Mouse (Mus musculus) MEL (cell line): Measurements from ENCODE around the gene Stam. TPM values are rescaled to one million over a fixed set of nuclear protein-coding genes. Genes with fewer than 3 reads are reported as not detected.

Source experiments
- DNase-seq: peaks from one replicate; pipeline ENCODE4 v3.0.0; 2011; ENCODE audit warnings: low read depth, low spot score
- H3K27ac ChIP-seq: 2 replicates; pipeline ENCODE4 v1.5.1; 2012; ENCODE audit warnings: low read depth, mild to moderate bottlenecking, control low read depth, low read length, moderate library complexity; ENCODE audit not compliant: control insufficient read depth
- H3K27me3 ChIP-seq, 2 experiments: fragments of 150-350 bp in 1 of 2; sonication (generic) in 1 of 2; 2 replicates each; pipeline ENCODE4 v1.6.1; 2012; ENCODE audit warnings: low read length in 2 of 2, mild to moderate bottlenecking in 2 of 2, improper control_type of control experiment in 1 of 2, moderate library complexity in 1 of 2; ENCODE audit not compliant: insufficient read depth in 2 of 2, control insufficient read depth in 1 of 2
- H3K36me3 ChIP-seq, 2 experiments: 2 replicates each; pipeline ENCODE4 v1.6.1; 2012 to 2014; ENCODE audit warnings: low read length in 2 of 2, improper control_type of control experiment in 1 of 2, inconsistent platforms in 1 of 2, mild to moderate bottlenecking in 1 of 2; ENCODE audit not compliant: insufficient read depth in 2 of 2, control insufficient read depth in 1 of 2
- H3K4me1 ChIP-seq, 2 experiments: fragments of 150-350 bp in 1 of 2; sonication (generic) in 1 of 2; 2 replicates each; pipeline ENCODE4 v1.6.1; 2012; ENCODE audit warnings: low read length in 2 of 2, improper control_type of control experiment in 1 of 2, mild to moderate bottlenecking in 1 of 2; ENCODE audit not compliant: insufficient read depth in 2 of 2, control insufficient read depth in 1 of 2
- H3K4me3 ChIP-seq, 2 experiments: fragments of 150-350 bp in 1 of 2; sonication (generic) in 1 of 2; 2 replicates each; pipeline ENCODE4 v1.5.1; 2012; ENCODE audit warnings: low read depth in 2 of 2, low read length in 2 of 2, mild to moderate bottlenecking in 2 of 2, moderate library complexity in 2 of 2, control low read depth in 1 of 2, improper control_type of control experiment in 1 of 2; ENCODE audit not compliant: control insufficient read depth in 1 of 2, insufficient read depth in 1 of 2
- H3K79me2 ChIP-seq: 2 replicates; pipeline ENCODE4 v1.6.1; 2012; ENCODE audit warnings: mild to moderate bottlenecking, low read length, moderate library complexity; ENCODE audit not compliant: control insufficient read depth, poor library complexity, insufficient read depth
- H3K9ac ChIP-seq: 2 replicates; pipeline ENCODE4 v1.6.1; 2012; ENCODE audit warnings: low read depth, mild to moderate bottlenecking, control low read depth, low read length, moderate library complexity; ENCODE audit not compliant: control insufficient read depth, poor library complexity, severe bottlenecking
- H3K9me3 ChIP-seq: fragments of 150-350 bp; sonication (generic); replicated peaks from 2 replicates; pipeline ENCODE4 v1.6.1; 2012; ENCODE audit warnings: mild to moderate bottlenecking, low read length, improper control_type of control experiment, moderate library complexity; ENCODE audit not compliant: insufficient read depth
- BHLHE40 ChIP-seq: IDR thresholded peaks from 2 replicates; pipeline ENCODE4 v1.6.1; 2012; ENCODE audit warnings: low read depth, mild to moderate bottlenecking, inconsistent platforms, low read length, improper control_type of control experiment, borderline replicate concordance
- CTCF ChIP-seq, 3 experiments: IDR thresholded peaks in 2 of 3; conservative IDR thresholded peaks in 1 of 3; 2 replicates each; pipeline ENCODE4 v1.5.1; 2011 to 2012; ENCODE audit warnings: low read length in 3 of 3, low read depth in 2 of 3, mild to moderate bottlenecking in 2 of 3, improper control_type of control experiment in 1 of 3, inconsistent platforms in 1 of 3, mixed read lengths in 1 of 3, moderate library complexity in 1 of 3; ENCODE audit not compliant: control insufficient read depth in 1 of 3, insufficient read depth in 1 of 3, poor library complexity in 1 of 3, severe bottlenecking in 1 of 3
- EP300 ChIP-seq, 2 experiments: IDR thresholded peaks; 2 replicates each; pipeline ENCODE4 v1.6.1; 2011; ENCODE audit warnings: improper control_type of control experiment in 2 of 2, low read length in 2 of 2, low read depth in 1 of 2, mild to moderate bottlenecking in 1 of 2
- HCFC1 ChIP-seq: IDR thresholded peaks from 2 replicates; pipeline ENCODE4 v1.6.1; 2012; ENCODE audit warnings: low read depth, mild to moderate bottlenecking, inconsistent platforms, low read length, improper control_type of control experiment, moderate library complexity
- MAZ ChIP-seq: IDR thresholded peaks from 2 replicates; pipeline ENCODE4 v1.6.1; 2012; ENCODE audit warnings: low read depth, mild to moderate bottlenecking, inconsistent platforms, low read length, improper control_type of control experiment
- MYB ChIP-seq: IDR thresholded peaks from 2 replicates; pipeline ENCODE4 v1.6.1; 2011; ENCODE audit warnings: mild to moderate bottlenecking, low read depth, low read length, improper control_type of control experiment
- MYC ChIP-seq: IDR thresholded peaks from 2 replicates; pipeline ENCODE4 v1.6.1; 2011; ENCODE audit warnings: low read depth, mild to moderate bottlenecking, low read length, improper control_type of control experiment, moderate library complexity
- NELFE ChIP-seq: IDR thresholded peaks from 2 replicates; pipeline ENCODE4 v1.6.1; 2011; ENCODE audit warnings: low read depth, low read length, improper control_type of control experiment
- NRF1 ChIP-seq: IDR thresholded peaks from 2 replicates; pipeline ENCODE4 v1.6.1; 2014; ENCODE audit warnings: low read depth, mild to moderate bottlenecking, inconsistent platforms, low read length, improper control_type of control experiment, moderate library complexity; ENCODE audit not compliant: poor library complexity, insufficient read depth, severe bottlenecking
- POLR2A ChIP-seq, 2 experiments: IDR thresholded peaks; 2 replicates each; pipeline ENCODE4 v1.6.1; 2011 to 2012; ENCODE audit warnings: low read length in 2 of 2, mild to moderate bottlenecking in 2 of 2, control low read depth in 1 of 2, improper control_type of control experiment in 1 of 2, low read depth in 1 of 2, moderate library complexity in 1 of 2; ENCODE audit not compliant: control insufficient read depth in 1 of 2, insufficient read depth in 1 of 2, poor library complexity in 1 of 2
- POLR2AphosphoS2 ChIP-seq: IDR thresholded peaks from 2 replicates; pipeline ENCODE4 v1.6.1; 2011; ENCODE audit warnings: low read length, improper control_type of control experiment
- POLR2AphosphoS5 ChIP-seq: IDR thresholded peaks from 2 replicates; pipeline ENCODE4 v1.6.1; 2012; ENCODE audit warnings: low read depth, borderline replicate concordance, mild to moderate bottlenecking, inconsistent platforms, low read length, moderate library complexity, mixed read lengths
- RAD21 ChIP-seq: IDR thresholded peaks from 2 replicates; pipeline ENCODE4 v1.6.1; 2011; ENCODE audit warnings: mild to moderate bottlenecking, low read depth, low read length, improper control_type of control experiment
- SIN3A ChIP-seq: IDR thresholded peaks from 2 replicates; pipeline ENCODE4 v1.6.1; 2012; ENCODE audit warnings: low read length, improper control_type of control experiment, inconsistent platforms
- SMC3 ChIP-seq: IDR thresholded peaks from 2 replicates; pipeline ENCODE4 v1.6.1; 2011; ENCODE audit warnings: low read depth, low read length, improper control_type of control experiment
- UBTF ChIP-seq: IDR thresholded peaks from 2 replicates; pipeline ENCODE4 v1.6.1; 2012; ENCODE audit warnings: low read depth, mild to moderate bottlenecking, inconsistent platforms, low read length, improper control_type of control experiment, moderate library complexity, borderline replicate concordance; ENCODE audit not compliant: insufficient read depth
- USF1 ChIP-seq: IDR thresholded peaks from 2 replicates; pipeline ENCODE4 v1.6.1; 2014; ENCODE audit warnings: low read depth, mild to moderate bottlenecking, inconsistent platforms, low read length, improper control_type of control experiment, moderate library complexity
- USF2 ChIP-seq, 2 experiments: IDR thresholded peaks; 2 replicates each; pipeline ENCODE4 v1.6.1; 2011 to 2012; ENCODE audit warnings: improper control_type of control experiment in 2 of 2, low read length in 2 of 2, borderline replicate concordance in 1 of 2, inconsistent platforms in 1 of 2, low read depth in 1 of 2, mild to moderate bottlenecking in 1 of 2; ENCODE audit not compliant: insufficient read depth in 1 of 2
- polyA plus RNA-seq, 2 experiments: library from polyadenylated mRNA; stranded (reverse) in 1 of 2; unstranded in 1 of 2; fragments of >175 nt in 1 of 2; fragments of >200 nt in 1 of 2; gene quantifications; 2 replicates each; pipeline versions ENCODE4 v1.2.1 to v1.2.4; 2012; ENCODE audit warnings: low replicate concordance in 2 of 2, low read depth in 1 of 2; ENCODE audit not compliant: insufficient read length in 2 of 2, insufficient read depth in 1 of 2, missing spikeins in 1 of 2
- total RNA-seq: library from RNA; depleted of rRNA; stranded (reverse); fragments of 300-350 nt; gene quantifications from 2 replicates; pipeline ENCODE4 v1.2.3, GENCODE M21; 2012

Stam gene
- total and polyA plus RNA-seq, 3 experiments = 24.5 to 466 (median 29.6) TPM

GRCm38 (mm10) chr2:14150829-14151228 lies 76.9 kb downstream of the Stam start:
- Histone ChIP-seq H3K4me1 (no peaks in the 10 kb centered on the region), H3K27me3 (no peaks in the 10 kb centered on the region), H3K27ac (no peak overlapping the region), H3K9me3 (no peaks in the 10 kb centered on the region), H3K79me2 (no peaks in the 10 kb centered on the region), H3K9ac (no peak overlapping the region), H3K4me3 (no peak overlapping the region), H3K36me3 (peaks cover 0 to 25% of the 10 kb centered on the region in 2 experiments; a peak in 2 of 4 replicates)
- peak; percentile 21 for DNase-seq
- TF ChIP-seq SMC3 (peak; percentile 38), RAD21 (peak; percentile 34), NRF1 (no peak), NELFE (no peak), UBTF (no peak), POLR2AphosphoS2 (no peak), HCFC1 (no peak), CTCF (IDR thresholded peaks at IDR 0.05 in 2 of 3, conservative IDR thresholded peaks at IDR 0.05 in 1 of 3; ENCODE audit: control insufficient read depth in 1 of 3, insufficient read depth in 1 of 3, low read depth in 2 of 3, low read length in 3 of 3, poor library complexity in 1 of 3, severe bottlenecking in 1 of 3) (peak in 1 of 3 experiments; percentile 34; a peak in 1 of 6 replicates), BHLHE40 (no peak), USF1 (no peak), SIN3A (no peak), MAZ (no peak)

- Histone ChIP-seq H3K9ac (no peak overlapping the region), H3K4me3 (no peak overlapping the region), H3K27me3 (no peaks in the 10 kb centered on the region), H3K36me3 (peaks cover 0 to 22% of the 10 kb centered on the region in 2 experiments; a peak in 2 of 4 replicates), H3K27ac (no peak overlapping the region), H3K4me1 (no peaks in the 10 kb centered on the region), H3K9me3 (no peaks in the 10 kb centered on the region)
- DNase-seq = no peak
- TF ChIP-seq UBTF (no peak), MYC (no peak), USF2 (IDR thresholded peaks at IDR 0.05; ENCODE audit: borderline replicate concordance in 1 of 2, insufficient read depth in 1 of 2, low read depth in 1 of 2, low read length in 2 of 2) (no peak), MYB (no peak), EP300 (IDR thresholded peaks at IDR 0.05; ENCODE audit: low read depth in 1 of 2, low read length in 2 of 2) (no peak), NRF1 (no peak), POLR2AphosphoS5 (no peak), POLR2A (IDR thresholded peaks at IDR 0.05; ENCODE audit: control insufficient read depth in 1 of 2, insufficient read depth in 1 of 2, low read depth in 1 of 2, low read length in 2 of 2, poor library complexity in 1 of 2) (no peak)
- TF ChIP-seq, all 39 proteins: peak for 0
- no peaks in the 10 kb centered on the region for H3K79me2 ChIP-seq
Observed at GRCm38 (mm10) chr2:14151854-14152253, 78.0 kb downstream of the Stam start.
